Mouse (Mus musculus): ENCODE measurements around the gene Hdac7. TPM values are rescaled to one million over a fixed set of nuclear protein-coding genes. Genes with fewer than 3 reads are reported as not detected.

Hdac7 gene
- total and polyA plus RNA-seq, 2 experiments from 2014 or later, result 23.7 to 28.6 TPM

DNA sequence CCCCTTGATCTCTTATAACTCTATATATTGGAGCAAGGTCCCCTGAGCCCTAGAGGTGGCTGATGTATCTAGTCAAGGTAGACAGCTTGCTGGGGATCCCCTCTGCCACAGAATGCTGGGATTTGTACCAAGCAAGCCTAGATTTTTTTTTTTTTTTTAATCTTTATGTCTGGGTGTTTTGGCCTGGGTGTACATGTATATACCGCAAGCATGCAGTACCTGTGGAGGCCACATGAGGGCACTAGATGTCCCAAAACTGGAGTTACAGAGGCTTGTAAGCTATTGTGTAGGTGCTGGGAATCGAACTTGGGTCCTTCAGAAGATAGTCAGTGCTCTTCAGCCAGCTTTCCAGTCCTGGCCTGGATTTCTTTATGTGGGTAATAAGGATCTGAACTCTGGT is 21.7 kb upstream of the Hdac7 start:
- Histone ChIP-seq H3K4me3 (ENCODE audit: low read length) (no peak overlapping the region), H3K4me1 (ENCODE audit: insufficient read depth, low read length) (no peaks in the 10 kb centered on the region), H3K36me3 (ENCODE audit: insufficient read depth, low read length) (no peaks in the 10 kb centered on the region), H3K4me2 (ENCODE audit: low read depth, low read length) (no peak overlapping the region), H3K9ac (replicated peaks; ENCODE audit: low read length) (no peak overlapping the region), H3K27me3 (ENCODE audit: insufficient read depth, low read length) (no peaks in the 10 kb centered on the region), H3K9me3 (ENCODE audit: low read length) (no peaks in the 10 kb centered on the region), H3K27ac (no peak overlapping the region)
- DNase-seq (ENCODE audit: low spot score) (no peak), ATAC-seq (no peak)
- TF ChIP-seq CTCF (IDR thresholded peaks at IDR 0.05; ENCODE audit: low read depth), result peak; percentile 11; the same call in 1 of the 2 replicates
- 92% methylated on average over 2 of the region's 2 CpGs for WGBS

DNA sequence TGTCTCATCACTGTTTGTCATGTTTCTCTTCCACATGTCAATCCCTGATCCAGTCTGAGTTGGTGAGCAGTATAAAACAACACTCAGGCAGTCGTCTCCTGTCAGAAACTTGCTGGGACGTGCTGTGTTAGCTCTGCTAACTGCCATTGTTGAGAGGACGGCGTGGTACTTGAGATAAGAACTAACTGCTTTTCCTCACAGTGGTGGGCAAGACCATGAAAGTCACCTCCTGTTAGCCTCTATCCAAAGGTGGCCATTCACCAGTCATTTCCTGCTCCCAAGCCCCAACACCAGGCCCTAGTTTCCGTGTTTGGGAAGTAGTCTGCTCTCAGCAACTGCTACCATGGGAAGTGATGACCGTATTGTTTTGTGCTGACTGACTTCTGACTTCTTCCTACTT is 20.9 kb upstream of the Hdac7 start:
- ATAC-seq, result no peak
- H3K4me3 ChIP-seq (ENCODE audit: low read length), result no peak overlapping the region
- H3K9me3 ChIP-seq (ENCODE audit: low read length), result no peaks in the 10 kb centered on the region
- no peak for TF ChIP-seq CTCF (IDR thresholded peaks at IDR 0.05; ENCODE audit: low read depth)
- H3K4me2 ChIP-seq (ENCODE audit: low read depth, low read length), result no peak overlapping the region
- 71% methylated on average over 6 of the region's 6 CpGs for WGBS
- DNase-seq (ENCODE audit: low spot score), result no peak
- no peaks in the 10 kb centered on the region for H3K27me3 ChIP-seq (ENCODE audit: insufficient read depth, low read length)
- H3K4me1 ChIP-seq (ENCODE audit: insufficient read depth, low read length), result no peaks in the 10 kb centered on the region
- H3K27ac ChIP-seq, result no peak overlapping the region
- no peak overlapping the region for H3K9ac ChIP-seq (replicated peaks; ENCODE audit: low read length)
- no peaks in the 10 kb centered on the region for H3K36me3 ChIP-seq (ENCODE audit: insufficient read depth, low read length)

DNA sequence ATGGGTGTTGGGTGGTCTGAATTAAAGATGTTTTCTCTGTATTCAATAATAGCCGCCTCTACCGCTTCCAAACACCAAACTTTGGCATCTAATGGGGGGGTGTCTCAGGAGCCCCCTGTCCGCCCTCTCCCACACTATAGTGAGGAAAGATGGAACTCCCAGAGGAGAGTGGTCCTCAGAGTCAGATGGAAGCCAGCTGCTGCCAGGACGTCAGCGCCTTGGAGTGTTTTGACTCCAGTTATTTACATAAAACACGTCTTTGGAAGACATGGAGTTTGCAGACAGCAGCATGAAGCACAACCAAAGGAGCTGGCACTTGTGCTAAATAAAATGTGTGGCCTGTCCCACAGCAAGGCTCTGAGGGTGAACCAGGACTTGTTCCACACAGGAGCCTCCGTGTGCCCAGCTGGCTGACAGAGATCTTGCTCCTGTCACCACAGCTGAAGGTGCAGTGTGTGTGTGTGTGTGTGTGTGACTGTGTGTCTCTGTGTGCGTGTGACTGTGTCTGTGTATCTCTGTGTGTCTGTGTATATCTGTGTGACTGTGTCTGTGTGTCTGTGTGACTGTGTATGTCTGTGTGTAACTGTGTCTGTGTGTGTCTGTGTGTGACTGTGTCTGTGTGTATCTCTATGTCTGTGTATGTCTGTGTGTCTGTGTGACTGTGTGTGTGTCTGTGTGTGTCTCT is 20.2 kb upstream of the Hdac7 start:
- no peak overlapping the region for H3K4me2 ChIP-seq (ENCODE audit: low read depth, low read length)
- no peak overlapping the region for H3K27ac ChIP-seq
- 73% methylated on average over 8 of the region's 8 CpGs for WGBS
- no peak for TF ChIP-seq CTCF (IDR thresholded peaks at IDR 0.05; ENCODE audit: low read depth)
- DNase-seq (ENCODE audit: low spot score) (no peak), ATAC-seq (no peak)
- no peak overlapping the region for H3K4me3 ChIP-seq (ENCODE audit: low read length)
- H3K9me3 ChIP-seq (ENCODE audit: low read length), result no peaks in the 10 kb centered on the region
- no peaks in the 10 kb centered on the region for H3K36me3 ChIP-seq (ENCODE audit: insufficient read depth, low read length)
- no peaks in the 10 kb centered on the region for H3K4me1 ChIP-seq (ENCODE audit: insufficient read depth, low read length)
- H3K9ac ChIP-seq (replicated peaks; ENCODE audit: low read length), result no peak overlapping the region
- H3K27me3 ChIP-seq (ENCODE audit: insufficient read depth, low read length), result no peaks in the 10 kb centered on the region

DNA sequence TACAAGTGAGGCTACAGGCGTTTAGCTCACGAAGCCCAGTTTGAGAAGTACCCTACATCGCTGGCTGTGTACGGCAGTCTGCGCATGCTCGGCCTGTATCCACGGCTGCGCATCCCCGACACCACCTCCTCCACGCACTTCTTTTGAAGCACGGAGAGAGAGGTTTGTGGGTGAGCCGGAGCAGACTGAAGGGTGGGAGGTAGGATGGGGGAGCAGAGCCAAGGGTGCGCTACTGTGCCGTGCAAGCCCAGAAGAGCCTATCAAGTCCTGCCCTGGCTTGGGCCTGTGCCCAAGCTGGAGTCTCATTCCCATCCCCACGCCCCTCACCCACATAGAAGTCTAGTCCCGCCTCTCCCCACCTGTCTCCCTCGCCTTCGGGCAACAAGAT is 19.2 kb upstream of the Hdac7 start:
- WGBS, result 78% methylated on average over 18 of the region's 18 CpGs
- DNase-seq (ENCODE audit: low spot score), result no peak
- TF ChIP-seq CTCF (IDR thresholded peaks at IDR 0.05; ENCODE audit: low read depth), result no peak

DNA sequence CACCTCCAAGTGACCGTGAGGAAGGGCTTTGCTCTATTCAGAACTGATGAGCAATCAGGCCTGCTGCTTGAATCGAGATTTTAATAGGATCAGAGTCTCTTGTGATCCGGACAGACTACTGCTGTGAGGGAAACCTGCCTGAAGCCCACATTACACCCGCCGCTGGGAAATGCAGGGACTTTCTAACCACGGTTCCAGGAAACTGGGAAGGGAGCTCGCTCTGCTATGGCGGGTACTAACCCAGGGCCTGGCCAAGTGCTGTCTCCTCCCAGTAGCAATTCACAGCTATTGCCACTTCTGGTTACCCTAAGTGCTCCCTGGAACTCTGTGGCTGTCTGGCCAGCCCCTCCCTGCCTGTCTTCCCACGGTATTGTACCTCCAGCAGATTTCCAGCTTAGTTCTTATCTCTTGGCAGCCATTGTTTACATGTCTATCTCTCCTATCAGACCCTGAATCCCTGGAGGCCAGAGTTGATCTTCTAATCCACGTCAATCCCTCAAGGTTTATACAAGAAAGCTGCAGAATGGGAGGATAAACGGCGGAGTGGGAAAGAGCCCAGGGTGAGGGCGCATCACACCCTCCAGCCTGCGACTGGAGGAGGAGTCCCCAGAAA is 18.7 kb upstream of the Hdac7 start:
- Histone ChIP-seq H3K36me3 (ENCODE audit: insufficient read depth, low read length) (no peaks in the 10 kb centered on the region), H3K4me1 (ENCODE audit: insufficient read depth, low read length) (no peaks in the 10 kb centered on the region), H3K27me3 (ENCODE audit: insufficient read depth, low read length) (no peaks in the 10 kb centered on the region), H3K9me3 (ENCODE audit: low read length) (no peaks in the 10 kb centered on the region), H3K4me2 (ENCODE audit: low read depth, low read length) (no peak overlapping the region), H3K27ac (no peak overlapping the region), H3K4me3 (ENCODE audit: low read length) (no peak overlapping the region), H3K9ac (replicated peaks; ENCODE audit: low read length) (no peak overlapping the region)
- no peak for TF ChIP-seq CTCF (IDR thresholded peaks at IDR 0.05; ENCODE audit: low read depth)
- WGBS, result 47% methylated on average over 14 of the region's 14 CpGs
- peak; percentile 15 for DNase-seq (ENCODE audit: low spot score)
- ATAC-seq, result no peak

More for the DNA sequence above, 19.2 kb upstream of the Hdac7 start:
- Histone ChIP-seq H3K27ac (no peak overlapping the region), H3K4me1 (ENCODE audit: insufficient read depth, low read length) (no peaks in the 10 kb centered on the region), H3K4me3 (ENCODE audit: low read length) (no peak overlapping the region), H3K9me3 (ENCODE audit: low read length) (no peaks in the 10 kb centered on the region), H3K27me3 (ENCODE audit: insufficient read depth, low read length) (no peaks in the 10 kb centered on the region), H3K9ac (replicated peaks; ENCODE audit: low read length) (no peak overlapping the region), H3K4me2 (ENCODE audit: low read depth, low read length) (no peak overlapping the region), H3K36me3 (ENCODE audit: insufficient read depth, low read length) (no peaks in the 10 kb centered on the region)
- ATAC-seq, result no peak

DNA sequence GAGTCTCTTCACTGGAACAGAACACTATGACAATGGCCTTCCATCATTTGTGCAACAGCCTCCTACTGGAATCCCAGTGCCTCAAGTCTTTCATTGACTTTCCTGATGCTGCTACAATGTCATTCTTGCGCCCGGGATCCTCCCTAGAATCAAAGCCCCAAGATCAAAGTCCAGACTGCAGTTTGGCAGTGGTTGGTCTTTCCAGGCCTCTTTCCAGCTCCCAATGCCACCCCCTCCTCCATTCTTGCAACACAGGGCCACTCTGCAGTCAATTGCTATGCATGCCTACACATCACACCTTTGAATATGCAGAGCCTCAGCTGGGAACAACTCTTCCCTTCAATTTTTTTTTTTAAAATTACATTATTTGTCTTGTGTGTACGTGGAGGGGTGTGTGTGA is 16.1 kb upstream of the Hdac7 start:
- Histone ChIP-seq H3K4me3 (ENCODE audit: low read length) (no peak overlapping the region), H3K4me1 (ENCODE audit: insufficient read depth, low read length) (no peaks in the 10 kb centered on the region), H3K4me2 (ENCODE audit: low read depth, low read length) (no peak overlapping the region), H3K36me3 (ENCODE audit: insufficient read depth, low read length) (no peaks in the 10 kb centered on the region), H3K27me3 (ENCODE audit: insufficient read depth, low read length) (no peaks in the 10 kb centered on the region), H3K9me3 (ENCODE audit: low read length) (no peaks in the 10 kb centered on the region), H3K27ac (no peak overlapping the region), H3K9ac (replicated peaks; ENCODE audit: low read length) (no peak overlapping the region)
- ATAC-seq (no peak), DNase-seq (ENCODE audit: low spot score) (no peak)
- TF ChIP-seq CTCF (IDR thresholded peaks at IDR 0.05; ENCODE audit: low read depth), result no peak
- WGBS, result 72% methylated on average over 3 of the region's 3 CpGs

DNA sequence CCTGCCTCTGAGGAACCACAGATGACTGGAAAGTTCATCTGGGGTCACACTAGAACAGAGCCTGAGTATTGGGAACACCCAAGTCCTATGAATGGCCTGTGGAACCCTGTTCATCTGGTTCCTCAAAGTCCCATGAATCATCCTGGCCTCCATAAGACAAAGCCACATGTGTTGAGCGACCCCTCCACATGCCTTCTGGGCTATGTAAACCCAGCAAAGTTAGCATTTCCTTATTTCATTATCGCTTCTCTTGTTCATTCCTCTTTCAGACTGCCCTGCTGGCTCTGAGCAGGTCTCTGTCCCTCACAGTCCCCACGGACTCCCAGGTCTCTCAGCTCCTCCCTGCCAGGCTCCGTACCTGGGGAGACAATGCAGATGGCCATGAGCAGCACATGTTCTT is 14.1 kb upstream of the Hdac7 start:
- WGBS, result 94% methylated on average over 4 of the region's 4 CpGs
- DNase-seq (ENCODE audit: low spot score) (no peak), ATAC-seq (no peak)
- no peak overlapping the region for H3K4me3 ChIP-seq (ENCODE audit: low read length)
- no peaks in the 10 kb centered on the region for H3K9me3 ChIP-seq (ENCODE audit: low read length)
- no peak overlapping the region for H3K9ac ChIP-seq (replicated peaks; ENCODE audit: low read length)
- no peak for TF ChIP-seq CTCF (IDR thresholded peaks at IDR 0.05; ENCODE audit: low read depth)
- H3K27ac ChIP-seq, result no peak overlapping the region
- no peaks in the 10 kb centered on the region for H3K27me3 ChIP-seq (ENCODE audit: insufficient read depth, low read length)
- H3K4me1 ChIP-seq (ENCODE audit: insufficient read depth, low read length), result no peaks in the 10 kb centered on the region
- H3K36me3 ChIP-seq (ENCODE audit: insufficient read depth, low read length), result no peaks in the 10 kb centered on the region
- H3K4me2 ChIP-seq (ENCODE audit: low read depth, low read length), result no peak overlapping the region

Data from hindbrain, postnatal 0 days (tissue).